Mouse (Mus musculus): ENCODE data around the gene Coro2b. TPM values are rescaled to one million over a fixed set of nuclear protein-coding genes. Genes with fewer than 3 reads are reported as not detected.

Gene Coro2b
- polyA plus RNA-seq, 1 experiment: not detected

GRCm38 (mm10) chr9:62522211-62522610 is 14.6 kb downstream of the Coro2b start:
- 70% methylated on average over 5 of the region's 5 CpGs for WGBS
- Histone ChIP-seq H3K4me1 (ENCODE audit: control insufficient read depth, insufficient read depth, low read length) (peaks cover 85% of the 10 kb centered on the region), H3K27ac (ENCODE audit: insufficient read depth, low read depth, low read length) (peak overlapping the region; percentile 20; the same call in 1 of the 2 replicates), H3K4me3 (ENCODE audit: insufficient read depth, low read depth, low read length) (no peak overlapping the region)
- TF ChIP-seq POLR2A (IDR thresholded peaks at IDR 0.05; ENCODE audit: insufficient read depth, low read depth, low read length) (no peak), CTCF (IDR thresholded peaks at IDR 0.05; ENCODE audit: insufficient read depth, low read depth, low read length) (no peak)

GRCm38 (mm10) chr9:62521541-62521940 is 15.3 kb downstream of the Coro2b start:
- Histone ChIP-seq H3K4me1 (ENCODE audit: control insufficient read depth, insufficient read depth, low read length) (peaks cover 84% of the 10 kb centered on the region), H3K27ac (ENCODE audit: insufficient read depth, low read depth, low read length) (no peak overlapping the region; the same call in 1 of the 2 replicates), H3K4me3 (ENCODE audit: insufficient read depth, low read depth, low read length) (no peak overlapping the region)
- 38% methylated on average over 9 of the region's 9 CpGs for WGBS
- TF ChIP-seq POLR2A (IDR thresholded peaks at IDR 0.05; ENCODE audit: insufficient read depth, low read depth, low read length) (no peak), CTCF (IDR thresholded peaks at IDR 0.05; ENCODE audit: insufficient read depth, low read depth, low read length) (no peak)

GRCm38 (mm10) chr9:62520933-62521332 is 15.9 kb downstream of the Coro2b start:
- TF ChIP-seq POLR2A (IDR thresholded peaks at IDR 0.05; ENCODE audit: insufficient read depth, low read depth, low read length) (no peak), CTCF (IDR thresholded peaks at IDR 0.05; ENCODE audit: insufficient read depth, low read depth, low read length) (no peak)
- no peak overlapping the region for H3K4me3 ChIP-seq (ENCODE audit: insufficient read depth, low read depth, low read length)
- 51% methylated on average over 8 of the region's 9 CpGs for WGBS
- no peak overlapping the region; the same call in 1 of the 2 replicates for H3K27ac ChIP-seq (ENCODE audit: insufficient read depth, low read depth, low read length)
- peaks cover 81% of the 10 kb centered on the region for H3K4me1 ChIP-seq (ENCODE audit: control insufficient read depth, insufficient read depth, low read length)

DNA sequence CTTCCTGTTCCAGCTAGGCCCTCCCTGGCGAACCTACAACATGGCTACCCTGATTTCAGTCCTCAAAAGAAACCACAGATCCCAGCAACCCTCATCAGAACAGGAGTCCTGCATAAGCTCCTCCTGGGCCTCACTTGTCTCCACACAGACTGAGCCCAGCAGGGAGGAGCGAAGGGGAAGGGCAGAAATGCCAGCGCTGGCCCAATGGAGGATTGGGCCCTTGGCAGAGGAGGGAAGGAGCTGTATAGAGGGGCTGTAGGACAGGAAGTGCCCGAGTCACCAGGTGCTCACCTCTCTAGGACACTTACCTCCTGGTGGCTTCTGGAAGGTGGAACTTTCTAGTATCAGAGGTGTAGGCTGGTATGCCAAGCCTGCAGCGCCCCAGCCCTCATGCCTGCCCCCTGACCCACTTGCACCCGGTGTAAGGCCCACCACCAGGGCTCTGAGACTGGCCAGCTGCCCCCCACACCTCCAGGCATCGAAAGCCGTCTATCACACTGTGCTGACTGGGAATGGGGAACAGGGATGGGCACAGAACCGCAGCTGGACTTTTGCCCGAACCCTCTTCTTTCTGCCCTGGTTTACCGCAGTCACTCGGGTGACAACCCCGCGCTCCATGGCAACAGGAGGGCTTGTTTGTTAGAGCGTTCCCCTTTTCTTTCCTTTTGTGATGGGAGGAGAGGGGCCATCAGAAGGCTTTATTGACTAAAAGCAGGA is 16.9 kb downstream of the Coro2b start:
- peaks cover 81% of the 10 kb centered on the region for H3K4me1 ChIP-seq (ENCODE audit: control insufficient read depth, insufficient read depth, low read length)

GRCm38 (mm10) chr9:62519334-62519733 is 17.5 kb downstream of the Coro2b start:
- H3K27ac ChIP-seq (ENCODE audit: insufficient read depth, low read depth, low read length): 0 out of 2 replicates have a peak overlapping the region, but pooled peaks have one; percentile 16
- 86% methylated on average over 10 of the region's 10 CpGs for WGBS
- peaks cover 75% of the 10 kb centered on the region for H3K4me1 ChIP-seq (ENCODE audit: control insufficient read depth, insufficient read depth, low read length)
- TF ChIP-seq POLR2A (IDR thresholded peaks at IDR 0.05; ENCODE audit: insufficient read depth, low read depth, low read length) (no peak), CTCF (IDR thresholded peaks at IDR 0.05; ENCODE audit: insufficient read depth, low read depth, low read length) (no peak)
- H3K4me3 ChIP-seq (ENCODE audit: insufficient read depth, low read depth, low read length): no peak overlapping the region

More for the DNA sequence above, 16.9 kb downstream of the Coro2b start:
- Histone ChIP-seq H3K4me3 (ENCODE audit: insufficient read depth, low read depth, low read length) (no peak overlapping the region), H3K27ac (ENCODE audit: insufficient read depth, low read depth, low read length) (0 out of 2 replicates have a peak overlapping the region, but pooled peaks have one; percentile 43)
- WGBS: 57% methylated on average over 15 of the region's 15 CpGs
- TF ChIP-seq CTCF (IDR thresholded peaks at IDR 0.05; ENCODE audit: insufficient read depth, low read depth, low read length) (no peak), POLR2A (IDR thresholded peaks at IDR 0.05; ENCODE audit: insufficient read depth, low read depth, low read length) (no peak)

DNA sequence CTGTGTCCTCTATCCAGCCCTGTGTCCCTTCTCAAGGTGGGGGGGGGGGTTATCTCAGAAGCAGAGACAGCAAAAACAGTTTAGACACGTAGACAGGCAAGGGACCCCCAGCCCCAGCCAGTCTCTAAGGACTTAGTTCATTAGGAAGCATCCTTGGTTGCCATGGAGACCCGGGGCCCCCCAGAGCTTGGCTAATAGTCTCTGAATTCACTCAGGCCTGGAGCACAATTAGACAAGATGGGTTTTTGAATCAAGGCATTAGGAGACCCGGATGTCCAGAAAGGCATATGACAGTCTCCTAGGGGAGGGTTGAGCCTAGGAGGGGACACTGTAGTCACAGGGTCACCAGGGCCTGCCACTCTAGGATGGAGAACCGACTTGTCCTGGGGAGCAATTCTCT is 18.3 kb downstream of the Coro2b start:
- no peak for TF ChIP-seq CTCF (IDR thresholded peaks at IDR 0.05; ENCODE audit: insufficient read depth, low read depth, low read length)
- no peak for TF ChIP-seq POLR2A (IDR thresholded peaks at IDR 0.05; ENCODE audit: insufficient read depth, low read depth, low read length)
- Histone ChIP-seq H3K4me3 (ENCODE audit: insufficient read depth, low read depth, low read length) (no peak overlapping the region), H3K4me1 (ENCODE audit: control insufficient read depth, insufficient read depth, low read length) (peaks cover 72% of the 10 kb centered on the region), H3K27ac (ENCODE audit: insufficient read depth, low read depth, low read length) (no peak overlapping the region)
- WGBS: 32% methylated on average over 4 of the region's 4 CpGs

DNA sequence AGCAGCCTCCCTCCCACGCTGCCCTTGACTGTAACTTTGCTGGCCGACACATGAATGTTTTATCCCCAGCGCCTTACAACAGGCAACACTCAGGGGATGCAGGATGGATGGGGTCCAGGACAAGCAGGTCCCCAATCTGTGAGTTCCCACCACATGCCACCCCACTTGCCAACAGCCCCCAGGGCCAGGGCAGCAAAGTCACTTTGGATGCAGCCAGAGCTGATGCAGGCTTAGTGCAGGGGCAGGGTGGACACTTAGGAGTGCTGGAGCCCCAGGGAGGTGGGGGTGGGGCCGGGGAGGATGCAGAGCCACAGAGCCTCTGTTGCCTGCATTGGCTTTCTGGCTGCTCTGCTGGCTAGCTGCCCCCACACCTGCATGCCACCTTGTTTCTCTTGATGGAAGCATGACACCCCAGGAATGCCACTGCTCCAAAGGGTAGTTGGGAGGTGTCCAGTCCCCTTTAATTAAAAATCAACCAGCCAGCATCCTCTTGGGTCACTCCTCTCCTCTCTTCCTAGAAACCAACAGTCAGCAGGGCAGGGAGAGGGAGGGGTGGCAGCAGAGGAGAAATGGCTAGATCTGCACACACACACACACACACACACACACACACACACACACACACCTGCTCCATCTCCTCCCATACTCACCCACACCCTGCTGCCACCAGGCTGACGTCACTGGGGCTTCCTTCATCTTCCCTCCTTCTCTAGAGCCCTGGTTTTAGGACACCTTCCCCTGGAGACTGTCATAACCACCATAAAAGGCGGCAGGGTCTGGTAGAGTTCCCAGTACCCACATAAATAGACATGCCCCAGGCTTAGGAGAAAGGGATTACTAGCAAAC is 19.5 kb downstream of the Coro2b start:
- peaks cover 64% of the 10 kb centered on the region for H3K4me1 ChIP-seq (ENCODE audit: control insufficient read depth, insufficient read depth, low read length)
- no peak overlapping the region for H3K27ac ChIP-seq (ENCODE audit: insufficient read depth, low read depth, low read length)

DNA sequence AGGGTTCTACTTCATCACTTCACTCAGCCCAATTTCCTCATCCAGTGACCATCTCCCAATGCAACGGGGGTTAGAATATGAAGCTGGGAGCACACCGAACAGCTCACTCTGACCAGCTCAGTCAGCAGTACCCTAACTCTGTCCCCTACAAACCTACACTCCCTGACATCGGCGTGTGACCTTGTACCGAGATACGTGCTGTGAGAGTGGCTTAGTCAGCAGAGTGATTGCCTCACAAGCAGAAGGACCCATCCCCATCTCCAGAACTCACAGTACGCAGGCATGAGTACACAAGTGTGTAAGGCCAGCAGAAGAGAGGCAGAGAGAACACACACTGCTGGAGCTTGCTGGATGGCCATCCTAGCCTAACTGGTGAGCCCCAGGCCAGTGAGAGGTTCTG is 21.7 kb downstream of the Coro2b start:
- H3K27ac ChIP-seq (ENCODE audit: insufficient read depth, low read depth, low read length): no peak overlapping the region
- H3K4me1 ChIP-seq (ENCODE audit: control insufficient read depth, insufficient read depth, low read length): peaks cover 50% of the 10 kb centered on the region
- H3K4me3 ChIP-seq (ENCODE audit: insufficient read depth, low read depth, low read length): no peak overlapping the region
- no peak for TF ChIP-seq CTCF (IDR thresholded peaks at IDR 0.05; ENCODE audit: insufficient read depth, low read depth, low read length)
- TF ChIP-seq POLR2A (IDR thresholded peaks at IDR 0.05; ENCODE audit: insufficient read depth, low read depth, low read length): no peak
- WGBS: 91% methylated on average over 7 of the region's 7 CpGs

More for the DNA sequence above, 19.5 kb downstream of the Coro2b start:
- WGBS: 60% methylated on average over 6 of the region's 6 CpGs
- no peak for TF ChIP-seq CTCF (IDR thresholded peaks at IDR 0.05; ENCODE audit: insufficient read depth, low read depth, low read length)
- no peak for TF ChIP-seq POLR2A (IDR thresholded peaks at IDR 0.05; ENCODE audit: insufficient read depth, low read depth, low read length)
- no peak overlapping the region for H3K4me3 ChIP-seq (ENCODE audit: insufficient read depth, low read depth, low read length)

All from olfactory bulb, adult 2 months (tissue).